Mouse (Mus musculus) hematopoietic stem cell, adult 5-6 weeks (primary cell): Measurements from ENCODE around the gene Ube2cbp. TPM values are rescaled to one million over a fixed set of nuclear protein-coding genes. Genes with fewer than 3 reads are reported as not detected.

ENCODE experiments used
- ATAC-seq, 2 experiments: fragments of 125-278 bp in 1 of 2; replicated peaks in 1 of 2; 2 replicates each; pipeline ENCODE4 v1.8.0; 2016 to 2017; ENCODE audit warnings: inconsistent platforms in 2 of 2, mild to moderate bottlenecking in 2 of 2, moderate number of reproducible peaks in 2 of 2, low read depth in 1 of 2, moderate TSS enrichment in 1 of 2; ENCODE audit not compliant: low FRiP score in 2 of 2, poor library complexity in 2 of 2, severe bottlenecking in 2 of 2, insufficient read depth in 1 of 2, low TSS enrichment in 1 of 2
- total RNA-seq: library from RNA; stranded (forward); fragments of 172-1452, 232-1000 nt; gene quantifications from 2 replicates; pipeline ENCODE4 v1.2.3, GENCODE M21; 2017

Gene Ube2cbp
- total RNA-seq, 1 experiment from 2014 or later = 7.3 TPM

DNA sequence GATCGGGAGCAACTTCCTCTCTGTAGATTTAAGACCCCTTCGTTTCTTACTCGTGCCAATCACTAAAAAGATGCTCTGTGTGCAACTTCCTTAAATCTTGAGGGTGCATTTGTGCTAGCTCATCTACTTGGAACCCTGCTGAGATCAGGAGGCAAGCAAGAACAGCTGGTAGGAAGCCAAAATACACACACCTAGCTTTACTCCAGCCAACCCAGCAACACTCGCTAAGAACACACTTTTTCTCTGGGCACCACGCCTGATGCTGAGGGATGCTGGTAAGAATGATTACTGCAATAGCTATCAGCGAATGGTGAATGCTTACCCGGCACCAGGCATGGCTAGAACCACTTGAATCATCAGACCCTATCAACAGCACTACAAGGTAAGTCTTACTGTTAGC, 17.9 kb downstream of the Ube2cbp start:
- no peak for ATAC-seq

DNA sequence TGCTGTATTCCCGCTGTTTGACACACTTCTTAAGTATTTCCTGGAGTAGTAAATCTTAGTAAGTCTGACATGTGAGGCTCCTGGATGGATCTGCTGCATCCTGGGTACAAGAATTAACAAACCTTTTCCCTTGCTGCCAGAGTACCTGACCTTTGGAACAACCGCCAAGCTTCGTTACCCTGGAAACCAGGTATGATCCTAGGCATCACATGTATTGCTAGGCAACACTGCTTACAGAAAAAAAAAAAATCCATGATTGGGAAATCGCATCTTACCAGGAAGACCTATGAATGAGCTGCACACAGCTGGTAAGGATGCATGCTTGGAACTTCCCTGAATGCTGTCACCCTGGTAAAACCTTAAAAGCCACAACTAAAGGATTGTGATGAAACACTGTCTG, 22.5 kb downstream of the Ube2cbp start:
- ATAC-seq = no peak

DNA sequence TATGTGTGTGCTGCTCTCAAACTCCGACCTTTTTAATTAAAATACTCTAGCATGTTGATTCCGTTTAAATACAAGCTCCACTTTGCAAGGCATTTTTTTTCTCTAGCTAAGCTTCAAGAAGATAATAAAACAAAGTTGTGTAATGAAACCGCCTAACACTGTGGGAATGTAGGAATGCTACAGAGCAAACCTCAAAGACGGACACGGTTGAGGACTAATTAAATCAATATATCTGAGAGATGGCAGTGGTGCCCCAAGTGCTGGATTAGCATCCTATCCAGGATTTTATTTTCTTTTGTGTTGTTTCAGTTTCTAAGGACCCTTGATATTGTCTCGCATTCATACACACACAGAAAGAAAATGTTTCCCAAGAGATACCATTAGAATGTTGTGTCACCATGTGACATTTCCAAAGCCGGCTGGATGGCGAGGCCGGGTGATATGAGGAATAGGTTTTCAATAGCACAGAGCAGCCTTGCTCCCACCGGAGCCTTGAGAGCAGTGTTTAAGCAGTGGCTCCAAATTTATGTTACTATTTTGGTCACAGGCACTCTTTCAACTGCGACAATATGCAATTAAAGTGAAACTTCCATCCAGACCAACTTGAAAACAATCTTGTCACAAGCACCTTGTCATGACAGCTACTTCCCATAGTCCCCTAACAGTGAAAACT, 26.3 kb downstream of the Ube2cbp start:
- ATAC-seq = no peak

DNA sequence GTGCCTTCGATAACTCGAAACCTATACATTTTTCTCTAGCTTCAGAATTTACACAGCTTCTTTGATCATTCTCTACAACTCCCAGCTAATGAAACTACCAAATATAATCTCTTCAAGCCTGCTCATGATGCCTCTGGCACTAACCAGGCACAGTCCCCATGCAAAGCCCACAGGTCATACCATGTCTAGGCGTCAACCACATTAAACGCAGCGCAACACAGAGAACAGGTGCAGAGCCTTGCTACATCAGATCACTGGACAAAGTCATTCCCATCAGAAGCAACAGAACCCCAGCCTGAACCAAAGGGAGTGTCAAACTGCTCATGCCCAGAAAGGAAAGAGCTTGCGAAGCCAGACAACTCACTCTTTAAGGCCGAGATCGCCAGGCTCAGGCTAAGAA, 28.1 kb downstream of the Ube2cbp start:
- ATAC-seq = no peak

DNA sequence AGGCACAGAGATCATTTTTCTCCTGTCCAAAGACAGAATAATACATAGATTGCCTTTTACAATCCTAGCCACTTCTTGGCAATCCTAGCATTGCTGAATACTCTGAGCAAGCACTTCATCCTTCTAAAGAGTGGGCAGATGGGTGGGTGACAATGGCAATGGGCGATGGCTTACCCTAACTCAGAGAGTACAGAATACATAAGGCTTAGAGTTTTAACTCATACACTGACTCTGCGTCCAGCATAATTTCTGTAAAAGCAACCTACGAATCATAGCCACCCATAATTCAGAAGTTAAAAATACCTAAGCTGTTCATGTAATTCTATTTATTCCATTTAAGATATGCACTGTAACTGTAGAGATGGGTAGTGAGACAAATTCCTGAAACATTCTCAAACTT, 29.2 kb downstream of the Ube2cbp start:
- no peak for ATAC-seq

DNA sequence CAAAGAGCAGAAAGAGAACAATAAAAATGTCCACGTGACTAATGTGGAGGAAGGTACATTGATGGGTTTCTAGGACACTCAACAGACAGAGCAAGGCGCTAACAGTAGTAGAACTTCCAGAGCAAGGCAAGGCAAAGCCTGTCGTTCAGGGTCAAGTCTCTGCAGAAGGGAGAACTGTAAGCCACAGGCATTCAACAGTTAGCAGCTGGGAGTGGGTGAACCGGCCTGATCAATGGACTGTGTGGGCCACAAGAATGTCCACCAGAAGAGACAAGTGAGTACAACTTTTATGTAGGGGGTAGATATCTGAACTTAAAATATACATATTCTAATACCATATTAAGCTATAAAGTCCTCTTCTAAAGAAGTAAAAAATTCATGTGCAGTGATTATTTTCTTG, 41.4 kb downstream of the Ube2cbp start:
- ATAC-seq = no peak

DNA sequence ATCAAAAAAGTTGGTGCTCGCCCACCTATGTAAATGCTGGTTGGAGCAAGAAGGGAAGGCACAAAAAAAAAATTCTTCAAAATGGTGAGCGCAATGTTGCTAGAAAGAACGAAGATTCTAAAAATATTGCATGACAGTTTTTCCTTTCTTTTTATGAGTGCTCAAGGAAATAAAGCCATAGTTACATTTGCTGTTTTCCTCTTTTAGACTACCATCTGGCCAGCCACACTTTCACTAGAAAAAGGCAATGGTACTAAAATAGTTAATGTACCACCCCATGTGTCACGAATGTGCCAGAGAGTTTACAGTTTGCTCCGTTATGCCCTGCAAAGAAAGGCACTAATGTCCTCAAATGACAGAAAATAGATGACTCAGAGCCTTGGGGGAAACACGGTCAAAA, 45.4 kb downstream of the Ube2cbp start:
- ATAC-seq = no peak

DNA sequence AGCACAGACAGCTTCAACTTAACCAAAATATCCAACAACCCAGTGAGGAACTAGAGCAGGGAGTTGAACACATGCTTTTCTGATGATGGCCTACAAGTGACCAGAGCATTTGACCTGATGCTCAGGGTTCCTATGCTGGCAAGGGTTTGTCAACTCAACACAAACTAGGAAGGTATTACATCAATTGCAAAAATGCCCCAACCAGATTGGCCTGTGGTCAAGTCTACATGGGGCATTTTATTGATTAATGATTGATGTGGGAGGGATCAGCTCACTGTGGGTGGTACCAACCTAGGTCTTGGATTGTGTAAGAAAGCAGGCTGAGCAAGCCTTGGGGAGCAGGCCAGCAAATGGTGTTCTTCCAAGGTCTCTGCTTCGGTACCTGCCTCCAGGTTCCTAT, 46.8 kb downstream of the Ube2cbp start:
- ATAC-seq = no peak

DNA sequence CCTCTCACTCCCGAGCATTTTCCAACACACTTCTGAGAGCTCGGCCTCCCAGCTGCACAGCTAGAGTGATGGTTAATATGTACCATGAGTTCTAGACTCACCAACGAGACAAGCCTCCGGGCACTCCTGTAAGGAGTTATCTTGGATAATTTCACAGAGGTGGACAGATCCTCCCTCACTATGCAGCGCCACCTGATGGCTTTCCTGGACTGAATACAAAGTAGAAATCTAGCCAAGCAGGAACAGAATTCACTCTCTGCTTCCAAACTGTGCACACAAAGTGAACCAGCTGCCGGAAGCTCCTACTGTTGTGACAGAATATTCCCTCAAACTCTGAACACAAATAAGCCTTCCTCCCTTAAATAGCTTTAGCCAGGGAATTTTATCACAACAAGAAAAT, 69.0 kb downstream of the Ube2cbp start:
- ATAC-seq = no peak

DNA sequence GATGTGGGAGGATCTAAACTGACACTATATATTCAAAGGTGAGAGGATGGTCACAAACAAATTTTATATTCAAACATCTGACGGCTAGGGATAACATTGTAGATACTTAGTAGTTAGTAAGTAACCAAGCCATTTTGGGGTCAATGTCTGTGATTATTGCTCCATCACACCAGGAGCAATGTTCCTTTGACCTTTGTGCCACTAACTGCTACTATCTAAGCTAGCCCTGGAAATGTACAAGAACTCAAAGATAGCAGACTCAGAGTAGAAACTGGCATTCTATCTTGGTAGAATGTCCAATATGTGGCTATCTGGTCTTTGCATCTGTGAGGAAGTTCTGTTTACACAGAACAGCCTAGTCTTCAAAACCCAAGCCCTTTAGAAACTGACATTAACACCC, 69.7 kb downstream of the Ube2cbp start:
- ATAC-seq = no peak

DNA sequence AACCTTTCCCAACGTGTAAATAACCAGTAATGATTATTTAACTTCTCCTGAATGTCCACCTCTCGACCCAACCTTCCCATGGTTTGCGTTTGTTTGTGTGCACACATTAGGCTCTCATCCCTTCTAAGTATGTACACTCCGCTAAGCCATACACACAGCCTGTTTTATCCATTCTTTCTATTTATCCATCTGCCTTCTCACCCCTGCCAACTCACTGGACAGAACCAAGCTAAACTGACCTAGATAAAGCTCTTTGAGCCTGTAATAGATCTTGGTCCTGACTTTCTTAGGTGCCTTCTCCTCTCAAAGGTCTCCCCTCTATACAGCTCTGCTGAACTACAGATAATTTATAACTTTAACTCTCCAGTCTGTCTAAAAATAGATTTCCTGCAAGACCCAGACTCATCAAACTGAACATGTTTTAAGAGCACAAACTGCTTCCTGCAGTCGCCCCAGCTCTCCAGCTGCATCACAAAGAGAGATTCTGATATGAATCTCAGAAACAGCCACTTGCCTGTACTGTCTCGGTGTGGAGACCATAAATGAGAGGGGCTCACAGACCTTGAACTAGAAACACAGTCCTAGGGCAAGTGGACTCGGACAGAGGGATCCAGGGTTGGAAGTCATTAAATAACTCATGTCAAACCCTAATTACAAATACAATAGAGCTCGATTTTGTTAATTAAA, 71.0 kb downstream of the Ube2cbp start:
- peak; percentile 48 to 53; a peak in 2 of 4 replicates for ATAC-seq

DNA sequence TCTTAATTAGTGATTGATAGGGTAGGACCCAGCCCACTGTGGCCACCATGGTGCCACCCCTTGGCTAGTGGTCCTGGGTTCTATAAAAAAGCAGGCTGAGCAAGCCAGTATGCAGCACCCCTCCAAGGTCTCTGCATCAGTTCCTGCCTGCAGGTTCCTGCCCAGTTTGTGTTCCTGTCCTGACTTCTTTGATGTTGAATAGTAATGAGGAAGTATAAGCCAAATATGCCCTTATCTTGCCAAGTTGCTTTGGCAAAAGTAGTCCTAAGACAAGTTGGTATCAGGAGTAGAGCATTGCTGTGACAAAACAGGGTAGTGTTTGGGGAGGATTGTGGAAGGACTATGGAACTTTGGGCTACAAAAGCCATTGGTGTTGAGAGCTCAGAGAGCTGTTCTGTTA, 73.3 kb downstream of the Ube2cbp start:
- no peak for ATAC-seq

DNA sequence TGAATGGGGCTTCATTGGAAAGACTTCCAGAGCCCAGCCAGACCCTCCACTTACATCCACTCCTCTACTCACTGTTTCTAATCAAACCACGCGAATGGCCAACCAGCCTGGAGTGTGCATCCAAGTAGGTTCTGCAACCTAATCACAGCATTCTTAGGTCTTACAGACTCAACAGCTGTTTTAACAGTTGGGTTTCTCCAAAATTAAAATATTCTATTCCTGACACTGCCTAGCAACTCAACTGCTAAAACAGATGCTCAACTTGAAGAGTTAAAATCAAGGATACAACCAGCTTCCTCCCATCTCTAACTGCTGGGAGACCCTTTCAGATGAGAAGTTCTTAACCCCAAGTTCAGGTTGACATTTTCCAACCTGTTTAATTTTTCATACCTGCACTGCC, 74.0 kb downstream of the Ube2cbp start:
- ATAC-seq = no peak

DNA sequence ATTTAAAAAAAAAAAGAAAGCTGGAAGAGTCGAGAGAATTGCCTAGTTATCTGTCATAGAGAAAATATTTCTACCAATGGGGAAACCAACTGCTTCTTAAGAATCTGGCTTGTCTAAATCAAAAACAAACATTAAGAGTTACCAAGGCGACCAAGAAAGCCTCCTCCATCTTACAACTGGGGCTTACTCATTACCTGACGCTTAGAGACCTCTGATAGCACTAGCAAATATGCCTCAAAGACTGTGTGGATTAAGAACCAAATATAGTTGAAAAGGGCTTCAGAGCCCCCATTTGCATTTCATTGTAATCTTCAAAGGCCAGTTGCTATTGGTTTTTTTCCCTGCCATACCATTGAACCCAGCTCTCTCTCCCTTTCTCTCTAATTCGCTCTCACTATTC, 76.2 kb downstream of the Ube2cbp start:
- no peak for ATAC-seq

DNA sequence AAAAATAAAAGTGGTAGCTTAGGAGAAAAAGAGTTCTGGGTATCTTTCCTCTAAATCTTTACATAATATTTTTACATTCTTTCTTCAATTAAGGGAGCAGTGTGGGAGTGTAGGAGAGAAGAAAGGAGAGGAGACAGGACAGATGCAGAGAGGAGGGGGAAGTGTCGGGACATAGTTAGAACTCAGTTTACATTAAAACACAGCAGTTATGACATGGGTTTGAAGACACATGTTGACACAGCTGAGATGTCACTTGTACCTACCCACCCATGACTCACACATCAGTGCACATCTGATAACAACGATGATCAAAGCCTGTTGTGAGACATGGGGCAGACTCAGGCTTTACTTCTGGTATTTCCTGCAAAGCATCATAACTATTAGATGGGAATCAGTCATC, 87.8 kb downstream of the Ube2cbp start:
- no peak for ATAC-seq

DNA sequence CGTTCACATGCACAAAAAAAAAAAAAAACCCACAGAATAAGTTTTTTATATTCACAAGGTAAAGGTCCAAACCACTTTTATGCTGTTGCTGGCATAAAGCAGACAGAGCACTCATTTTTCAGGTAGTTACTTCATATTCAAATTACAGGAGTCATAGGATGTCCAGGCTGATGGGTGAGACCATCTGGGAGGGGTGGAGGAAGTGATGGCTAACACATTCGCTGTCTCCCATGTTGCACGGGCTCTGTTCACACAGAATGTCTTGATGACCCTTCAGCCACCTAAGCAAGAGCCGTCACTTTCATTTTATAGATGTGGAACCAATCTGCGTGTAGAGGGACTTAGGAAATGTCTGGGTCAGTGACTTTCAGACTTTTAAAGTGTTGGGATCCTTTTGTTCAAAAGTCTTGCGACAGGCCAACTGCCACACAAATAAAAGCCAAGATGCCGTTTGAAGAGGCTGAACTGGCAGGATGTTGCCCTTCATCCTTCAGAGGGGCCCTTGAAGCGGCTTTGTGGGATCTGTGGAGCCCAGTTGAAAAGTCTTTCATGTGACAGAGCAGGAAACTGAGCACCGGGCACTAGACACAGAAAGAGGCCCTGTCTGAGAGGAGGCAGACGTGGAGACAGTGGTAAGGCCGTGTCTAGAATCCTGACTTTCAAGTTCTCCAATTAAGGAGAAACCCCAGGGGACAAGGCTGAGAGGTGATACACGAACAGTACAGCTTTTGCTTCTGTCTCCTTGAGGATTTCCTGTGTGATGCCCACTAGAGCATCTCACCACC, 91.8 kb downstream of the Ube2cbp start:
- ATAC-seq = no peak

DNA sequence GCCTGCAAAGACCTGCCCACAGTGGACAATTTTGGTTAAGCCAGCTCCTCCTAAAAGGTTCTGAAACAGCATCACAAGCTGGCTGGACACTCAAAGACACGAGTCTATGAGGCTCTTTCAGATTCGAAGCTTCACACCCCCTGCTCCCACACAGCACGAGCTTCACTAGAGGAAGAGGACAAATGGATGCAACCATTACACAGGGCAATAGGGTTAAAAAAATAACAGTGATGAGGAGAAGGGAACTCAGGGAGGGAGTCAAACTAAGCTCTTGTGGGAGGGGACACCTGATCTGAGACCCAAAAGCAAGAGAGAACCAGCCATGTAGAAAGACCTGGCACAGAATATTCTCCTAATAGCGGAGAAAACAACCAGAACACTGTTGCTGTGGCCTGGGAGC, 95.5 kb downstream of the Ube2cbp start:
- no peak for ATAC-seq

DNA sequence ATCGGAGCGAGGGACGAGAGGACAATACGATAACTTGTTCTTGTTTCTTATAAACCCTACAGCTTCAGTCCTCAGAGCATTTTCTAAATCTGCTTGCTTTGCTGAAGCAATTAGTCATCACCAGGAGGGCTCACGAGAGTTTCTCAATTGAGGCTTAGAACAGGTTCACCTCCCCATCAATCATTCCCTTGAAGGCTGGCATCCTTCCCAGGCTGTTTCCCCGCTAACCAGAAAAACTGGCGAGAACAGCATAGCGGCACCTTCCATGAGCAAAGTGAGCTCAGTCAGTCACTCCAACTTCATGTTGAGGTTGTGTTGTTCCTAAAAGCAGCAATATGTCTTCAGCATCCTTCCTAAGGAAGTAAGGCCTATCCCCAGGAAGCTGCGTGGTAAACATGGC, 104.2 kb downstream of the Ube2cbp start:
- ATAC-seq = peak; percentile 71 to 84
